Mouse (Mus musculus): Measurements from ENCODE around the gene Krtap26-1. TPM values are rescaled to one million over a fixed set of nuclear protein-coding genes. Genes with fewer than 3 reads are reported as not detected.

Gene Krtap26-1
- polyA plus RNA-seq (2016; fragmentation: Nextera tagmentation; extraction: Ambion mirVana): not detected in 2 replicates

GRCm38 (mm10) chr16:88647358-88647846, at the start of gene Krtap26-1:
Krtap26-1 (minus strand) TSS chr16:88647796.
- H3K36me3 ChIP-seq: no peaks in the 10 kb centered on the region
- no peaks in the 10 kb centered on the region for H3K27me3 ChIP-seq (replicated peaks)
- H3K4me1 ChIP-seq (replicated peaks): no peaks in the 10 kb centered on the region
- no peak for ATAC-seq (ENCODE audit: insufficient number of reproducible peaks, low FRiP score)
- H3K4me2 ChIP-seq: no peak within 1 kb of the TSS
- no peak within 1 kb of the TSS for H3K27ac ChIP-seq (ENCODE audit: poor library complexity, severe bottlenecking)
- WGBS: 80% methylated on average over 10 of the region's 10 CpGs
- no peak within 1 kb of the TSS for H3K9ac ChIP-seq
- no peak within 1 kb of the TSS for H3K4me3 ChIP-seq
- no peaks in the 10 kb centered on the region for H3K9me3 ChIP-seq (replicated peaks)

GRCm38 (mm10) chr16:88696256-88696655, 48.7 kb upstream of the Krtap26-1 start:
- Histone ChIP-seq H3K4me3 (no peak overlapping the region), H3K27me3 (replicated peaks) (no peaks in the 10 kb centered on the region), H3K36me3 (no peaks in the 10 kb centered on the region), H3K9me3 (replicated peaks) (no peaks in the 10 kb centered on the region), H3K4me1 (replicated peaks) (no peaks in the 10 kb centered on the region), H3K27ac (ENCODE audit: poor library complexity, severe bottlenecking) (no peak overlapping the region), H3K9ac (no peak overlapping the region), H3K4me2 (no peak overlapping the region)
- WGBS: 64% methylated on average over 4 of the region's 4 CpGs
- ATAC-seq (ENCODE audit: insufficient number of reproducible peaks, low FRiP score): no peak

DNA sequence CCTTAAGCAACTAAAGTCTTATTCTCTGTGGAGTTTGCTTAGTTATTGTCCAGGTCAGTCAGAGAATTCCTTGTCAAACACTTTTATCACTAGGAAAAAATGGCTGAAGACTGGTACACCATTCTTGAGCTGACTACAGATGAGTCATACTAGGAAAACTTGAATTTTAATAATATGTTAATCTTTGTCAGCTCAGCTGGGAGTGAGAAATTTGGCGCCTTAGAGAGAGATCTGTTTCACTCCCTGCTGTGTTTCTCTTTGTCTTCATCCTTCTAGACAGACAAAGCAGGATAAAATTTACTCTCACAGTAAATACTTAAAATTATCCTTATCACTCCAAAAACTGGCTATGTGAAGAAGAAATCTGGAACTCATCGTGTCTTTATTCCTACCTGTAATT, 33.7 kb upstream of the Krtap26-1 start:
- WGBS: 48% methylated on average over 2 of the region's 2 CpGs
- Histone ChIP-seq H3K27ac (ENCODE audit: poor library complexity, severe bottlenecking) (no peak overlapping the region), H3K4me2 (no peak overlapping the region), H3K4me1 (replicated peaks) (no peaks in the 10 kb centered on the region), H3K4me3 (no peak overlapping the region), H3K9me3 (replicated peaks) (no peaks in the 10 kb centered on the region), H3K36me3 (no peaks in the 10 kb centered on the region), H3K27me3 (replicated peaks) (no peaks in the 10 kb centered on the region), H3K9ac (no peak overlapping the region)
- ATAC-seq (ENCODE audit: insufficient number of reproducible peaks, low FRiP score): no peak

GRCm38 (mm10) chr16:88679099-88679498, 31.5 kb upstream of the Krtap26-1 start:
- H3K9ac ChIP-seq: no peak overlapping the region
- 73% methylated on average over 6 of the region's 6 CpGs for WGBS
- H3K4me1 ChIP-seq (replicated peaks): no peaks in the 10 kb centered on the region
- ATAC-seq (ENCODE audit: insufficient number of reproducible peaks, low FRiP score): no peak
- H3K9me3 ChIP-seq (replicated peaks): no peaks in the 10 kb centered on the region
- no peaks in the 10 kb centered on the region for H3K36me3 ChIP-seq
- H3K4me3 ChIP-seq: no peak overlapping the region
- H3K27ac ChIP-seq (ENCODE audit: poor library complexity, severe bottlenecking): no peak overlapping the region
- no peaks in the 10 kb centered on the region for H3K27me3 ChIP-seq (replicated peaks)
- H3K4me2 ChIP-seq: no peak overlapping the region

DNA sequence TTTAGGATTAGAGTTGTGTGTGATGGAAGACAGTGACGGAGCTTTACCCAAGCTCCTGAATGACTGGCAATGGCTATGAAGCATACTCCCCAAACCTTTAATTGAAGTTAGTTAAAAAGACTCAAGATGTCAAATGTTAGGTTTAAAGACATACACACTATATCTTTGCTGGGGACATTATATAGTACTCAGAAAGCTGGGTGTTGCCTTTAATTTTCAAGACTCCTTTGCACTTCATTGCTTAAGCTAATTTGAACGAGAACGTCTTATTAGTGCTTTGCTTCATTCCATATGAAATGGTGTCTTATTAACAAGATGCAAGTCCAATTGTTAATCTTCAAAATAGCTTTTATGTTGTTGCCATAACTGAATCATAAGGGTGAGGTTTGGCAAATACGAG, 24.0 kb upstream of the Krtap26-1 start, which contains the start of gene Krtap27-1:
Gene Krtap27-1 (minus strand): TSS at position 101 of the 400 bp plus-strand sequence.
- no peaks in the 10 kb centered on the region for H3K4me1 ChIP-seq (replicated peaks)
- H3K9ac ChIP-seq: no peak within 1 kb of the TSS
- H3K27me3 ChIP-seq (replicated peaks): no peaks in the 10 kb centered on the region
- no peaks in the 10 kb centered on the region for H3K9me3 ChIP-seq (replicated peaks)
- no peak within 1 kb of the TSS for H3K4me3 ChIP-seq
- 83% methylated on average over 4 of the region's 4 CpGs for WGBS
- no peak within 1 kb of the TSS for H3K4me2 ChIP-seq
- no peak for ATAC-seq (ENCODE audit: insufficient number of reproducible peaks, low FRiP score)
- no peak within 1 kb of the TSS for H3K27ac ChIP-seq (ENCODE audit: poor library complexity, severe bottlenecking)
- H3K36me3 ChIP-seq: no peaks in the 10 kb centered on the region

GRCm38 (mm10) chr16:88657426-88657825, 9.8 kb upstream of the Krtap26-1 start:
- H3K4me1 ChIP-seq (replicated peaks): no peaks in the 10 kb centered on the region
- ATAC-seq (ENCODE audit: insufficient number of reproducible peaks, low FRiP score): no peak
- H3K4me3 ChIP-seq: no peak overlapping the region
- no peaks in the 10 kb centered on the region for H3K36me3 ChIP-seq
- H3K4me2 ChIP-seq: no peak overlapping the region
- no peak overlapping the region for H3K9ac ChIP-seq
- H3K27ac ChIP-seq (ENCODE audit: poor library complexity, severe bottlenecking): no peak overlapping the region
- 57% methylated on average over 1 of the region's 1 CpGs for WGBS
- no peaks in the 10 kb centered on the region for H3K9me3 ChIP-seq (replicated peaks)
- no peaks in the 10 kb centered on the region for H3K27me3 ChIP-seq (replicated peaks)

DNA sequence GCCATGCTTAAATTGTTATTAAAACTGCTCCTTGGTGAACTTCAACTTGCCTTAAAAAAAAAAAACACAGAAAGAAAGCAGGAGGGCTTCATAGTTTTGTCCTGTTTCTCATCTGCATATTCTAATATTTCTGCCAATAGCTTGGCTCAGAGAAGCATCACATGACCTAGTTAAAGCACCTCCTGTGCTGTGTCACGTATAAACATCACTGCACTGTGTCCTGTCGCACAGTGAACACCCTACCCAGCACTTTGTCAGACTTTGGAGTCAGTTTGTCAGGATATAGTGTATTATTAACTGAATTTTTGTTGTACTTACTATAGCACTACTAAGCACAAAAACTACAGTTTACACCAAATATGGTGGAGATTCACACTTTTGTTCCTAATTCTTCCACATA, 4.4 kb upstream of the Krtap26-1 start:
- 64% methylated on average over 2 of the region's 2 CpGs for WGBS
- no peak overlapping the region for H3K9ac ChIP-seq
- no peaks in the 10 kb centered on the region for H3K9me3 ChIP-seq (replicated peaks)
- H3K4me1 ChIP-seq (replicated peaks): no peaks in the 10 kb centered on the region
- no peak overlapping the region for H3K4me3 ChIP-seq
- no peak for ATAC-seq (ENCODE audit: insufficient number of reproducible peaks, low FRiP score)
- no peak overlapping the region for H3K27ac ChIP-seq (ENCODE audit: poor library complexity, severe bottlenecking)
- H3K4me2 ChIP-seq: no peak overlapping the region
- no peaks in the 10 kb centered on the region for H3K36me3 ChIP-seq
- H3K27me3 ChIP-seq (replicated peaks): no peaks in the 10 kb centered on the region

DNA sequence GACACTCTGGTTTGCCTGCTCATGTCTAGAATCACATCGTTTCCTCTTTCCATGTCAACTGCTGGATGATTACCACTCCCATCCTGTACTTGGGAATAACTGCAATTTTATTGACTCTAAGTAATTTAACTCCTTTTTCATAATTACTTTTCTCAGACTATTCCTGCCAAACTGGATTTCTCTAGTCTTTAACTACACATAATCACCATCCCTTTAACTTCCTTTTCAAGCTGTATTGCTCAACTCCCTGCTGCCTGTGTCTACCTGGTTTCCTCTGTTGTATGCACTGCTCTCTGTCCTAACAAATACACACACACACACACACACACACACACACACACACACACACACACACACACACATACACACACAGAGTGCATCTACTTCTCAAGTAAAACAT, 3.5 kb upstream of the Krtap26-1 start:
- 80% methylated on average over 1 of the region's 1 CpGs for WGBS
- Histone ChIP-seq H3K9me3 (replicated peaks) (no peaks in the 10 kb centered on the region), H3K4me1 (replicated peaks) (no peaks in the 10 kb centered on the region), H3K4me2 (no peak overlapping the region), H3K36me3 (no peaks in the 10 kb centered on the region), H3K27me3 (replicated peaks) (no peaks in the 10 kb centered on the region), H3K9ac (no peak overlapping the region), H3K4me3 (no peak overlapping the region), H3K27ac (ENCODE audit: poor library complexity, severe bottlenecking) (no peak overlapping the region)
- ATAC-seq (ENCODE audit: insufficient number of reproducible peaks, low FRiP score): no peak

GRCm38 (mm10) chr16:88646366-88647111, 1.1 kb downstream of the Krtap26-1 start:
- H3K4me2 ChIP-seq: no peak overlapping the region
- H3K27me3 ChIP-seq (replicated peaks): no peaks in the 10 kb centered on the region
- no peak for ATAC-seq (ENCODE audit: insufficient number of reproducible peaks, low FRiP score)
- no peaks in the 10 kb centered on the region for H3K36me3 ChIP-seq
- H3K9ac ChIP-seq: no peak overlapping the region
- H3K4me1 ChIP-seq (replicated peaks): no peaks in the 10 kb centered on the region
- H3K4me3 ChIP-seq: no peak overlapping the region
- no peaks in the 10 kb centered on the region for H3K9me3 ChIP-seq (replicated peaks)
- 86% methylated on average over 8 of the region's 8 CpGs for WGBS
- no peak overlapping the region for H3K27ac ChIP-seq (ENCODE audit: poor library complexity, severe bottlenecking)

GRCm38 (mm10) chr16:88640053-88640452, 7.5 kb downstream of the Krtap26-1 start:
- Histone ChIP-seq H3K4me3 (no peak overlapping the region), H3K9ac (no peak overlapping the region), H3K4me2 (no peak overlapping the region), H3K36me3 (no peaks in the 10 kb centered on the region), H3K9me3 (replicated peaks) (no peaks in the 10 kb centered on the region), H3K4me1 (replicated peaks) (peaks cover 1% of the 10 kb centered on the region; the same call in 1 of the 2 replicates), H3K27ac (ENCODE audit: poor library complexity, severe bottlenecking) (no peak overlapping the region), H3K27me3 (replicated peaks) (no peaks in the 10 kb centered on the region)
- no peak for ATAC-seq (ENCODE audit: insufficient number of reproducible peaks, low FRiP score)
- 81% methylated on average over 3 of the region's 3 CpGs for WGBS

DNA sequence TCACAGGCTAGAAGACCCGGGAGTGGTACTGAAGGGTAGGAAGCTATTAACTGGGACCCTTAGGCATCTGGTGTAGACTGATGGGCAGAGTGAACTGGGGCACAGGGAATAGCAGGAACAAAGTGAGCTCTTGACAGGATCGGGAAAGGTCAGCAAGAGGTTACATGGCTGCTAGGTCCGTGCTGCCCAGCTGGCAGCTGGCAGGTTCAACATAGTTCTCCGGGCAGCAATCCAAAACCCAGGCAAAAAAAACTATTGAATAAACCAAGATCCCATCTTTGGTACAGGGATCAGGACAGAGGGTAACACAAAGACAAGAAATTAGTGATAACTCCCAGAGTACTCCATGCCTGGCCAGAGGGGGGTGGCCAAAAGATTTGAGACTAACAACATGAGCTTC, 12.5 kb downstream of the Krtap26-1 start:
- H3K4me3 ChIP-seq: no peak overlapping the region
- WGBS: 58% methylated on average over 4 of the region's 4 CpGs

More for the DNA sequence above, 12.5 kb downstream of the Krtap26-1 start:
- Histone ChIP-seq H3K9me3 (replicated peaks) (no peaks in the 10 kb centered on the region), H3K4me1 (replicated peaks) (peaks cover 4% of the 10 kb centered on the region; the same call in 1 of the 2 replicates), H3K27me3 (replicated peaks) (no peaks in the 10 kb centered on the region), H3K9ac (no peak overlapping the region), H3K27ac (ENCODE audit: poor library complexity, severe bottlenecking) (no peak overlapping the region), H3K36me3 (no peaks in the 10 kb centered on the region), H3K4me2 (no peak overlapping the region)
- no peak for ATAC-seq (ENCODE audit: insufficient number of reproducible peaks, low FRiP score)
